Mouse (Mus musculus) erythroblast, embryonic 14.5 days (primary cell): ENCODE measurements around the gene Klhdc8b. TPM values are rescaled to one million over a fixed set of nuclear protein-coding genes. Genes with fewer than 3 reads are reported as not detected.

Experiments used
- H3K27me3 ChIP-seq: 2 replicates; pipeline ENCODE4 v1.6.1; 2012; ENCODE audit warnings: inconsistent platforms; ENCODE audit not compliant: control insufficient read depth
- H3K36me3 ChIP-seq: 2 replicates; pipeline ENCODE4 v1.6.1; 2012; ENCODE audit warnings: mild to moderate bottlenecking, inconsistent platforms; ENCODE audit not compliant: control insufficient read depth
- H3K4me1 ChIP-seq: 2 replicates; pipeline ENCODE4 v1.6.1; 2012; ENCODE audit warnings: inconsistent platforms; ENCODE audit not compliant: control insufficient read depth
- H3K4me3 ChIP-seq: replicated peaks from 2 replicates; pipeline ENCODE3; 2012; ENCODE audit warnings: moderate library complexity, mild to moderate bottlenecking, inconsistent platforms
- H3K9me3 ChIP-seq: 2 replicates; pipeline ENCODE4 v1.6.1; 2012; ENCODE audit warnings: low read length, inconsistent platforms, mixed read lengths; ENCODE audit not compliant: control insufficient read depth
- GATA1 ChIP-seq: IDR thresholded peaks from 2 replicates; pipeline ENCODE4 v1.6.1; 2012; ENCODE audit warnings: low read length, inconsistent platforms, mixed read lengths
- TAL1 ChIP-seq: IDR thresholded peaks from 3 replicates; pipeline ENCODE4 v1.6.1; 2012; ENCODE audit warnings: low read length, inconsistent platforms, mixed read lengths
- polyA plus RNA-seq: library from polyadenylated mRNA; stranded (reverse); fragments of >175 nt; gene quantifications from 2 replicates; pipeline ENCODE4 v1.2.3, GENCODE M21; 2012

Gene Klhdc8b
- polyA plus RNA-seq, 1 experiment: 1.8 TPM

- TF ChIP-seq TAL1: no peak
- H3K4me3 ChIP-seq: no peak overlapping the region
- H3K9me3 ChIP-seq: no peaks in the 10 kb centered on the region
- H3K27me3 ChIP-seq: 0 out of 2 replicates have a peak, but pooled peaks cover 2% of the 10 kb centered on the region
- peaks cover 15% of the 10 kb centered on the region for H3K36me3 ChIP-seq
- H3K4me1 ChIP-seq: no peaks in the 10 kb centered on the region
Measured at GRCm38 (mm10) chr9:108469845-108470244, 8.5 kb upstream of the Klhdc8b start.

GRCm38 (mm10) chr9:108469430-108469829 lies 8.0 kb upstream of the Klhdc8b start:
- Histone ChIP-seq H3K4me1 (no peaks in the 10 kb centered on the region), H3K27me3 (0 out of 2 replicates have a peak, but pooled peaks cover 2% of the 10 kb centered on the region), H3K9me3 (no peaks in the 10 kb centered on the region), H3K36me3 (peaks cover 19% of the 10 kb centered on the region), H3K4me3 (no peak overlapping the region)
- TF ChIP-seq TAL1 (no peak), GATA1 (no peak)

GRCm38 (mm10) chr9:108466219-108466618 lies 4.8 kb upstream of the Klhdc8b start:
- TF ChIP-seq TAL1: no peak
- peaks cover 45% of the 10 kb centered on the region for H3K36me3 ChIP-seq
- peaks cover 13% of the 10 kb centered on the region for H3K4me1 ChIP-seq
- no peaks in the 10 kb centered on the region for H3K27me3 ChIP-seq
- no peaks in the 10 kb centered on the region for H3K9me3 ChIP-seq
- no peak overlapping the region for H3K4me3 ChIP-seq

GRCm38 (mm10) chr9:108463713-108464112 lies 2.3 kb upstream of the Klhdc8b start:
- TF ChIP-seq TAL1 (no peak), GATA1 (no peak)
- peaks cover 6% of the 10 kb centered on the region; the same call in 1 of the 2 replicates for H3K9me3 ChIP-seq
- peaks cover 29% of the 10 kb centered on the region for H3K4me1 ChIP-seq
- no peak overlapping the region for H3K4me3 ChIP-seq
- no peaks in the 10 kb centered on the region for H3K27me3 ChIP-seq
- H3K36me3 ChIP-seq: peaks cover 45% of the 10 kb centered on the region

- H3K36me3 ChIP-seq: peaks cover 45% of the 10 kb centered on the region
- H3K27me3 ChIP-seq: no peaks in the 10 kb centered on the region
- no peak for TF ChIP-seq TAL1
- TF ChIP-seq GATA1: no peak
- H3K4me1 ChIP-seq: peaks cover 32% of the 10 kb centered on the region
- no peak overlapping the region for H3K4me3 ChIP-seq
- H3K9me3 ChIP-seq: peaks cover 6% of the 10 kb centered on the region; the same call in 1 of the 2 replicates
Measured at GRCm38 (mm10) chr9:108462192-108462591, 811 bp upstream of the Klhdc8b start.

- Histone ChIP-seq H3K4me1 (peaks cover 32% of the 10 kb centered on the region), H3K4me3 (peak overlapping the region; percentile 82), H3K27me3 (no peaks in the 10 kb centered on the region), H3K9me3 (peaks cover 6% of the 10 kb centered on the region; the same call in 1 of the 2 replicates), H3K36me3 (peaks cover 45% of the 10 kb centered on the region)
- TF ChIP-seq TAL1: no peak
- no peak for TF ChIP-seq GATA1
Measured at GRCm38 (mm10) chr9:108461675-108462074, 294 bp upstream of the Klhdc8b start.

- H3K4me3 ChIP-seq: peak within 1 kb of the TSS; percentile 82
- H3K36me3 ChIP-seq: peaks cover 37% of the 10 kb centered on the region
- TF ChIP-seq GATA1 (no peak), TAL1 (no peak)
- H3K27me3 ChIP-seq: no peaks in the 10 kb centered on the region
- H3K9me3 ChIP-seq: peaks cover 6% of the 10 kb centered on the region; the same call in 1 of the 2 replicates
- peaks cover 41% of the 10 kb centered on the region for H3K4me1 ChIP-seq
Measured at GRCm38 (mm10) chr9:108460319-108461178, 832 bp downstream of the Klhdc8b start, which contains the start of gene Ccdc71. Gene Ccdc71, plus strand, starts transcription at chr9:108460527.

- Histone ChIP-seq H3K9me3 (peaks cover 6% of the 10 kb centered on the region), H3K4me1 (peaks cover 44% of the 10 kb centered on the region), H3K4me3 (peak overlapping the region; percentile 82), H3K36me3 (peaks cover 31% of the 10 kb centered on the region), H3K27me3 (no peaks in the 10 kb centered on the region)
- TF ChIP-seq GATA1: no peak
- TF ChIP-seq TAL1: no peak
Measured at GRCm38 (mm10) chr9:108459939-108460318, 1.5 kb downstream of the Klhdc8b start.

- Histone ChIP-seq H3K4me1 (peaks cover 63% of the 10 kb centered on the region), H3K27me3 (no peaks in the 10 kb centered on the region)
- no peak for TF ChIP-seq GATA1
- TF ChIP-seq TAL1: no peak
Measured at GRCm38 (mm10) chr9:108456953-108457352, 4.4 kb downstream of the Klhdc8b start.

More at GRCm38 (mm10) chr9:108456953-108457352, 4.4 kb downstream of the Klhdc8b start:
- Histone ChIP-seq H3K4me3 (no peak overlapping the region), H3K36me3 (peaks cover 3% of the 10 kb centered on the region; the same call in 1 of the 2 replicates), H3K9me3 (peaks cover 8% of the 10 kb centered on the region)
